Comparison of ENCODE assay signal across 10 mouse cellular contexts in genomic region chr9:103076836-103077531, GRCm38 (mm10). TPM values are rescaled to one million over a fixed set of nuclear protein-coding genes. Genes with fewer than 3 reads are reported as not detected.
DNase-seq lines count a peak whose midpoint lies in the region; ATAC-seq and TF ChIP-seq lines count a peak whose summit lies in the region.
"Had no signal": no experiment of that assay in that cellular context is flagged by ENCODE, and none has a peak within 500 bp of the region (broad histone marks: within the 10 kb centered on the region; RNA-seq: fewer than 3 reads in every experiment).

No protein-coding gene starts in this region.

- peak; percentile 43 for DNase-seq in kidney, adult 11 months
- peak; percentile 78 for DNase-seq in kidney, adult 2 months
- DNase-seq in lung, postnatal 10 days = peak; percentile 86
- no peak for DNase-seq in Muller cell, postnatal 12 days (ENCODE audit: inconsistent ontology term)
- no peak for DNase-seq in spleen, postnatal 10 days (ENCODE audit: low spot score in 2 of 2)

- no peaks in the 10 kb centered on the region for H3K4me1 ChIP-seq in kidney, embryonic 14.5 days (ENCODE audit: control insufficient read depth, insufficient read depth, low read length)
- H3K4me1 ChIP-seq in heart, embryonic 11.5 days (ENCODE audit: control insufficient read depth, insufficient read depth, low read length) = no peaks in the 10 kb centered on the region
- peaks cover 7% of the 10 kb centered on the region; the same call in 1 of the 2 replicates for H3K4me1 ChIP-seq in kidney, adult 2 months (ENCODE audit: control insufficient read depth, insufficient read depth, low read length)
- H3K4me1 ChIP-seq: forebrain, embryonic 12.5 days; limb, embryonic 12.5 days; midbrain, embryonic 12.5 days had no signal

- no peaks in the 10 kb centered on the region for H3K27me3 ChIP-seq in kidney, embryonic 14.5 days (ENCODE audit: control insufficient read depth, insufficient read depth, low read length)
- no peaks in the 10 kb centered on the region for H3K27me3 ChIP-seq in heart, embryonic 11.5 days (ENCODE audit: control insufficient read depth, insufficient read depth, low read length)
- H3K27me3 ChIP-seq in kidney, adult 2 months (replicated peaks; ENCODE audit: control insufficient read depth, insufficient read depth, low read length) = no peaks in the 10 kb centered on the region
- H3K27me3 ChIP-seq: forebrain, embryonic 12.5 days; limb, embryonic 12.5 days; midbrain, embryonic 12.5 days had no signal

- H3K4me2 ChIP-seq in kidney, embryonic 14.5 days (replicated peaks; ENCODE audit: low read depth, low read length) = no peak overlapping the region
- no peak overlapping the region for H3K4me2 ChIP-seq in heart, embryonic 11.5 days
- H3K4me2 ChIP-seq: forebrain, embryonic 12.5 days; limb, embryonic 12.5 days; midbrain, embryonic 12.5 days had no signal

- H3K27ac ChIP-seq in kidney, embryonic 14.5 days (ENCODE audit: low read depth, low read length) = no peak overlapping the region
- 0 out of 2 replicates have a peak overlapping the region, but pooled peaks have one; percentile 2 for H3K27ac ChIP-seq in heart, embryonic 11.5 days (ENCODE audit: low read depth, low read length)
- H3K27ac ChIP-seq in kidney, adult 2 months (ENCODE audit: insufficient read depth, low read depth, low read length) = peak overlapping the region; percentile 56; the same call in 1 of the 2 replicates
- H3K27ac ChIP-seq: forebrain, embryonic 12.5 days; limb, embryonic 12.5 days; midbrain, embryonic 12.5 days had no signal

- 79% methylated on average over 21 of the region's 21 CpGs for WGBS in kidney, embryonic 14.5 days
- 77% methylated on average over 21 of the region's 21 CpGs for WGBS in heart, embryonic 11.5 days (ENCODE audit: insufficient replicate concordance)
- WGBS in kidney, adult 2 months = 55% methylated on average over 21 of the region's 21 CpGs

- no peak for TF ChIP-seq POLR2A in kidney, adult 2 months (IDR thresholded peaks at IDR 0.05; ENCODE audit: low read depth, low read length)

- H3K4me3 ChIP-seq in kidney, embryonic 14.5 days (ENCODE audit: low read length) = no peak overlapping the region
- H3K4me3 ChIP-seq in heart, embryonic 11.5 days (ENCODE audit: low read depth, low read length) = no peak overlapping the region
- H3K4me3 ChIP-seq in kidney, adult 2 months (ENCODE audit: insufficient read depth, low read depth, low read length) = no peak overlapping the region
- H3K4me3 ChIP-seq: forebrain, embryonic 12.5 days; limb, embryonic 12.5 days; midbrain, embryonic 12.5 days had no signal

- H3K36me3 ChIP-seq in kidney, embryonic 14.5 days (ENCODE audit: control insufficient read depth, insufficient read depth, low read length) = no peaks in the 10 kb centered on the region
- H3K36me3 ChIP-seq in heart, embryonic 11.5 days (ENCODE audit: control insufficient read depth, insufficient read depth, low read length) = no peaks in the 10 kb centered on the region
- no peaks in the 10 kb centered on the region for H3K36me3 ChIP-seq in kidney, adult 2 months (ENCODE audit: control insufficient read depth, insufficient read depth, low read length)
- H3K36me3 ChIP-seq: forebrain, embryonic 12.5 days; limb, embryonic 12.5 days; midbrain, embryonic 12.5 days had no signal

- ATAC-seq in kidney, embryonic 14.5 days (ENCODE audit: low FRiP score, low TSS enrichment) = no peak
- ATAC-seq in heart, embryonic 11.5 days (replicated peaks; ENCODE audit: insufficient number of reproducible peaks, low FRiP score, low TSS enrichment) = no peak

- no peak overlapping the region for H3K9ac ChIP-seq in kidney, embryonic 14.5 days (ENCODE audit: low read depth, low read length)
- no peak overlapping the region for H3K9ac ChIP-seq in heart, embryonic 11.5 days (ENCODE audit: low read depth, low read length)
- H3K9ac ChIP-seq: forebrain, embryonic 12.5 days; limb, embryonic 12.5 days; midbrain, embryonic 12.5 days had no signal

- no peaks in the 10 kb centered on the region for H3K9me3 ChIP-seq in kidney, embryonic 14.5 days (ENCODE audit: control insufficient read depth, low read length)
- no peaks in the 10 kb centered on the region for H3K9me3 ChIP-seq in heart, embryonic 11.5 days (replicated peaks; ENCODE audit: control insufficient read depth, low read length)
- H3K9me3 ChIP-seq: forebrain, embryonic 12.5 days; limb, embryonic 12.5 days; midbrain, embryonic 12.5 days had no signal

- no peak for TF ChIP-seq CTCF in kidney, adult 2 months (conservative IDR thresholded peaks at IDR 0.05; ENCODE audit: insufficient read depth, insufficient read length, low read depth, low read length)

RNA-seq across cellular contexts. Expression of gene Rab6b, which starts 34.6 kb away (rescaled TPM):
- polyA plus RNA-seq in kidney, embryonic 14.5 days (2014; fragmentation: Nextera tagmentation; extraction: Ambion mirVana) = 3.1 and 3.5 TPM in 2 replicates
- polyA plus RNA-seq in heart, embryonic 11.5 days (2014; fragmentation: Nextera tagmentation; extraction: Ambion mirVana) = 1.4 and 1.7 TPM in 2 replicates
- 2.7 and 3.8 TPM in 2 replicates for polyA plus RNA-seq in kidney, adult 2 months (2012; rRNA removed)

Comparison
In these comparisons a context has a peak if more than half of its experiments do, and no peak if none do; other contexts are left out.
1. DNase-seq: peak in kidney, adult 11 months (single experiment), kidney, adult 2 months (single experiment) and lung, postnatal 10 days (single experiment); none in Muller cell, postnatal 12 days (single experiment) and spleen, postnatal 10 days (0 of 2).